Mouse (Mus musculus) spleen, adult 2 months (tissue): ENCODE data around the gene Spink2. TPM values are rescaled to one million over a fixed set of nuclear protein-coding genes. Genes with fewer than 3 reads are reported as not detected.

Experiments
- DNase-seq, 2 experiments: peaks; one replicate each; pipeline versions ENCODE4 v3.0.0 to v3.0.0-alpha.2; 2012 to 2021; ENCODE audit warnings: low spot score in 2 of 2, low read depth in 1 of 2
- H3K27ac ChIP-seq: fragments of 200-500 bp; 2 replicates; pipeline ENCODE4 v1.5.1; 2012; ENCODE audit warnings: low read length, inconsistent platforms; ENCODE audit not compliant: insufficient read depth
- H3K27me3 ChIP-seq: fragments of 200-500 bp; 2 replicates; pipeline ENCODE4 v1.6.1; 2012; ENCODE audit warnings: mild to moderate bottlenecking, moderate library complexity, low read length, inconsistent platforms; ENCODE audit not compliant: control insufficient read depth, insufficient read depth
- H3K36me3 ChIP-seq: fragments of 200-500 bp; 2 replicates; pipeline ENCODE4 v1.6.1; 2012; ENCODE audit warnings: mild to moderate bottlenecking, low read length, inconsistent platforms; ENCODE audit not compliant: control insufficient read depth, insufficient read depth
- H3K4me1 ChIP-seq: fragments of 200-500 bp; 2 replicates; pipeline ENCODE4 v1.6.1; 2011; ENCODE audit warnings: inconsistent platforms; ENCODE audit not compliant: control insufficient read depth, insufficient read depth, insufficient read length
- H3K4me3 ChIP-seq: fragments of 200-500 bp; 2 replicates; pipeline ENCODE4 v1.5.1; 2011; ENCODE audit warnings: mild to moderate bottlenecking, inconsistent platforms; ENCODE audit not compliant: insufficient read depth, insufficient read length; ENCODE audit errors: extremely low read depth
- CTCF ChIP-seq: fragments of 200-500 bp; IDR thresholded peaks from 2 replicates; pipeline ENCODE4 v1.5.1; 2011; ENCODE audit warnings: mild to moderate bottlenecking, inconsistent platforms; ENCODE audit not compliant: insufficient read depth, insufficient read length, insufficient replicate concordance; ENCODE audit errors: extremely low read depth
- POLR2A ChIP-seq: fragments of 200-500 bp; IDR thresholded peaks from 2 replicates; pipeline ENCODE4 v1.6.1; 2011; ENCODE audit warnings: low read depth, low read length, inconsistent platforms
- WGBS: fragments of 180-500 bp; shearing (Covaris S2); methylation state at CpG from one replicate; pipeline ENCODE4 v1.1.7; 2018; 5-methylcytosine and 5-hydroxymethylcytosine counted together
- polyA plus RNA-seq: library from polyadenylated mRNA; depleted of rRNA; stranded (reverse); fragments of >200 nt; gene quantifications from 2 replicates; pipeline ENCODE4 v1.2.3, GENCODE M21; 2012

The Spink2 gene
- polyA plus RNA-seq, 1 experiment, result 0.25 TPM

GRCm38 (mm10) chr5:77228986-77229385, 17.7 kb upstream of the Spink2 start:
- Histone ChIP-seq H3K4me1 (no peaks in the 10 kb centered on the region), H3K36me3 (no peaks in the 10 kb centered on the region), H3K27ac (no peak overlapping the region), H3K27me3 (no peaks in the 10 kb centered on the region), H3K4me3 (no peak overlapping the region)
- no peak for DNase-seq
- no peak for TF ChIP-seq CTCF
- no peak for TF ChIP-seq POLR2A
- WGBS, result 7% methylated on average over 1 of the region's 1 CpGs

- Histone ChIP-seq H3K27ac (no peak overlapping the region), H3K36me3 (no peaks in the 10 kb centered on the region), H3K4me3 (no peak overlapping the region), H3K4me1 (no peaks in the 10 kb centered on the region), H3K27me3 (no peaks in the 10 kb centered on the region)
- WGBS, result 66% methylated on average over 11 of the region's 11 CpGs
- TF ChIP-seq POLR2A (no peak), CTCF (peak; percentile 39; the same call in 1 of the 2 replicates)
- peak in 1 of 2 experiments; percentile 16 for DNase-seq
These were observed 12.0 kb upstream of the Spink2 start for GRCm38 (mm10) chr5:77223043-77223975.

GRCm38 (mm10) chr5:77217724-77218123, 6.5 kb upstream of the Spink2 start:
- H3K27me3 ChIP-seq, result no peaks in the 10 kb centered on the region
- no peak overlapping the region for H3K27ac ChIP-seq
- no peak overlapping the region for H3K4me3 ChIP-seq
- no peaks in the 10 kb centered on the region for H3K36me3 ChIP-seq
- WGBS, result 4% methylated on average over 2 of the region's 2 CpGs
- TF ChIP-seq CTCF (no peak), POLR2A (no peak)
- peak in 1 of 2 experiments; percentile 27 for DNase-seq
- H3K4me1 ChIP-seq, result no peaks in the 10 kb centered on the region

GRCm38 (mm10) chr5:77217211-77217610, 5.9 kb upstream of the Spink2 start:
- Histone ChIP-seq H3K4me1 (no peaks in the 10 kb centered on the region), H3K27ac (no peak overlapping the region), H3K27me3 (no peaks in the 10 kb centered on the region), H3K4me3 (no peak overlapping the region), H3K36me3 (no peaks in the 10 kb centered on the region)
- 13% methylated on average over 9 of the region's 9 CpGs for WGBS
- DNase-seq, result peak; percentile 53 to 68
- TF ChIP-seq POLR2A, result no peak
- no peak for TF ChIP-seq CTCF

GRCm38 (mm10) chr5:77206134-77206533, 5.1 kb downstream of the Spink2 start:
- Histone ChIP-seq H3K27me3 (no peaks in the 10 kb centered on the region), H3K27ac (no peak overlapping the region), H3K4me1 (0 out of 2 replicates have a peak, but pooled peaks cover 3% of the 10 kb centered on the region), H3K4me3 (no peak overlapping the region), H3K36me3 (no peaks in the 10 kb centered on the region)
- peak in 1 of 2 experiments; percentile 14 for DNase-seq
- no peak for TF ChIP-seq POLR2A
- no peak for TF ChIP-seq CTCF
- 33% methylated on average over 11 of the region's 11 CpGs for WGBS

GRCm38 (mm10) chr5:77202238-77202637, 9.0 kb downstream of the Spink2 start:
- TF ChIP-seq CTCF (no peak), POLR2A (no peak)
- no peak overlapping the region for H3K4me3 ChIP-seq

GRCm38 (mm10) chr5:77200695-77201094, 10.6 kb downstream of the Spink2 start:
- H3K27me3 ChIP-seq, result no peaks in the 10 kb centered on the region
- no peaks in the 10 kb centered on the region for H3K36me3 ChIP-seq
- no peak overlapping the region for H3K27ac ChIP-seq
- no peak overlapping the region for H3K4me3 ChIP-seq
- no peak for DNase-seq
- 52% methylated on average over 4 of the region's 4 CpGs for WGBS
- no peak for TF ChIP-seq CTCF
- H3K4me1 ChIP-seq, result no peaks in the 10 kb centered on the region

More at GRCm38 (mm10) chr5:77202238-77202637, 9.0 kb downstream of the Spink2 start:
- no peaks in the 10 kb centered on the region for H3K27me3 ChIP-seq
- no peak overlapping the region for H3K27ac ChIP-seq
- no peak for DNase-seq
- H3K36me3 ChIP-seq, result no peaks in the 10 kb centered on the region
- 0 out of 2 replicates have a peak, but pooled peaks cover 2% of the 10 kb centered on the region for H3K4me1 ChIP-seq
